Mouse (Mus musculus): ENCODE results near the gene Minos1. TPM values are rescaled to one million over a fixed set of nuclear protein-coding genes. Genes with fewer than 3 reads are reported as not detected.

Minos1 gene
- polyA plus RNA-seq, 1 experiment from 2014 or later = 580 TPM

- Histone ChIP-seq H3K4me3 (ENCODE audit: low read depth, low read length) (no peak overlapping the region), H3K9ac (ENCODE audit: low read length) (no peak overlapping the region), H3K4me1 (replicated peaks; ENCODE audit: control insufficient read depth, insufficient read depth, low read length) (no peaks in the 10 kb centered on the region), H3K4me2 (ENCODE audit: low read length) (no peak overlapping the region), H3K9me3 (ENCODE audit: control insufficient read depth, low read length) (no peaks in the 10 kb centered on the region), H3K27ac (ENCODE audit: low read depth) (no peak overlapping the region), H3K36me3 (ENCODE audit: control insufficient read depth, insufficient read depth, low read length) (no peaks in the 10 kb centered on the region), H3K27me3 (replicated peaks; ENCODE audit: control insufficient read depth, insufficient read depth, low read length) (no peaks in the 10 kb centered on the region)
- no peak for ATAC-seq (replicated peaks; ENCODE audit: low FRiP score, low TSS enrichment, low read depth)
- 74% methylated on average over 3 of the region's 3 CpGs for WGBS
- DNase-seq (ENCODE audit: low spot score) = no peak
Measured at GRCm38 (mm10) chr4:139055744-139056143, 75.2 kb downstream of the Minos1 start.

- no peak for ATAC-seq (replicated peaks; ENCODE audit: low FRiP score, low TSS enrichment, low read depth)
- Histone ChIP-seq H3K4me2 (ENCODE audit: low read length) (no peak overlapping the region), H3K27ac (ENCODE audit: low read depth) (no peak overlapping the region), H3K36me3 (ENCODE audit: control insufficient read depth, insufficient read depth, low read length) (no peaks in the 10 kb centered on the region), H3K4me3 (ENCODE audit: low read depth, low read length) (no peak overlapping the region), H3K4me1 (replicated peaks; ENCODE audit: control insufficient read depth, insufficient read depth, low read length) (no peaks in the 10 kb centered on the region), H3K9me3 (ENCODE audit: control insufficient read depth, low read length) (no peaks in the 10 kb centered on the region), H3K27me3 (replicated peaks; ENCODE audit: control insufficient read depth, insufficient read depth, low read length) (no peaks in the 10 kb centered on the region), H3K9ac (ENCODE audit: low read length) (no peak overlapping the region)
- WGBS = 85% methylated on average over 4 of the region's 4 CpGs
- no peak for DNase-seq (ENCODE audit: low spot score)
Measured at GRCm38 (mm10) chr4:139055336-139055735, 75.6 kb downstream of the Minos1 start.

GRCm38 (mm10) chr4:139054300-139054923, 76.5 kb downstream of the Minos1 start:
- 48% methylated on average over 9 of the region's 9 CpGs for WGBS
- H3K27me3 ChIP-seq (replicated peaks; ENCODE audit: control insufficient read depth, insufficient read depth, low read length) = no peaks in the 10 kb centered on the region
- H3K36me3 ChIP-seq (ENCODE audit: control insufficient read depth, insufficient read depth, low read length) = no peaks in the 10 kb centered on the region
- H3K9ac ChIP-seq (ENCODE audit: low read length) = no peak overlapping the region
- H3K4me3 ChIP-seq (ENCODE audit: low read depth, low read length) = no peak overlapping the region
- H3K4me2 ChIP-seq (ENCODE audit: low read length) = no peak overlapping the region
- H3K27ac ChIP-seq (ENCODE audit: low read depth) = no peak overlapping the region
- ATAC-seq (replicated peaks; ENCODE audit: low FRiP score, low TSS enrichment, low read depth) = no peak
- DNase-seq (ENCODE audit: low spot score) = no peak
- H3K9me3 ChIP-seq (ENCODE audit: control insufficient read depth, low read length) = no peaks in the 10 kb centered on the region
- no peaks in the 10 kb centered on the region for H3K4me1 ChIP-seq (replicated peaks; ENCODE audit: control insufficient read depth, insufficient read depth, low read length)

- H3K4me2 ChIP-seq (ENCODE audit: low read length) = no peak overlapping the region
- 54% methylated on average over 5 of the region's 5 CpGs for WGBS
- no peaks in the 10 kb centered on the region for H3K4me1 ChIP-seq (replicated peaks; ENCODE audit: control insufficient read depth, insufficient read depth, low read length)
- H3K36me3 ChIP-seq (ENCODE audit: control insufficient read depth, insufficient read depth, low read length) = no peaks in the 10 kb centered on the region
- H3K27me3 ChIP-seq (replicated peaks; ENCODE audit: control insufficient read depth, insufficient read depth, low read length) = no peaks in the 10 kb centered on the region
- ATAC-seq (replicated peaks; ENCODE audit: low FRiP score, low TSS enrichment, low read depth) (no peak), DNase-seq (ENCODE audit: low spot score) (no peak)
- H3K9me3 ChIP-seq (ENCODE audit: control insufficient read depth, low read length) = no peaks in the 10 kb centered on the region
- no peak overlapping the region for H3K4me3 ChIP-seq (ENCODE audit: low read depth, low read length)
- no peak overlapping the region for H3K27ac ChIP-seq (ENCODE audit: low read depth)
- no peak overlapping the region for H3K9ac ChIP-seq (ENCODE audit: low read length)
Measured at GRCm38 (mm10) chr4:139053391-139053790, 77.5 kb downstream of the Minos1 start.

- no peak overlapping the region for H3K9ac ChIP-seq (ENCODE audit: low read length)
- no peak overlapping the region for H3K4me3 ChIP-seq (ENCODE audit: low read depth, low read length)
- no peaks in the 10 kb centered on the region for H3K9me3 ChIP-seq (ENCODE audit: control insufficient read depth, low read length)
- H3K27ac ChIP-seq (ENCODE audit: low read depth) = no peak overlapping the region
- DNase-seq (ENCODE audit: low spot score) (no peak), ATAC-seq (replicated peaks; ENCODE audit: low FRiP score, low TSS enrichment, low read depth) (no peak)
- H3K4me1 ChIP-seq (replicated peaks; ENCODE audit: control insufficient read depth, insufficient read depth, low read length) = no peaks in the 10 kb centered on the region
- no peaks in the 10 kb centered on the region for H3K27me3 ChIP-seq (replicated peaks; ENCODE audit: control insufficient read depth, insufficient read depth, low read length)
- WGBS = 81% methylated on average over 7 of the region's 7 CpGs
- H3K36me3 ChIP-seq (ENCODE audit: control insufficient read depth, insufficient read depth, low read length) = no peaks in the 10 kb centered on the region
- no peak overlapping the region for H3K4me2 ChIP-seq (ENCODE audit: low read length)
Measured at GRCm38 (mm10) chr4:139052796-139053195, 78.1 kb downstream of the Minos1 start.

Other genes starting within 250 kb of the Minos1 start
- gene Otud3, start 217.2 kb downstream of the Minos1 start, polyA plus RNA-seq (2014; fragmentation: Nextera tagmentation; extraction: Ambion mirVana) = 3.0 and 4.7 TPM in 2 replicates
- gene Rnf186, start 164.0 kb downstream of the Minos1 start, polyA plus RNA-seq (2014; fragmentation: Nextera tagmentation; extraction: Ambion mirVana) = 54.1 and 56.2 TPM in 2 replicates
- gene Tmco4, start 158.2 kb downstream of the Minos1 start, polyA plus RNA-seq (2014; fragmentation: Nextera tagmentation; extraction: Ambion mirVana) = 9.4 and 10.0 TPM in 2 replicates
- 0.16 and 0.20 TPM in 2 replicates for gene Htr6, start 55.5 kb downstream of the Minos1 start, polyA plus RNA-seq (2014; fragmentation: Nextera tagmentation; extraction: Ambion mirVana)
- gene Nbl1, start 38.1 kb downstream of the Minos1 start, polyA plus RNA-seq (2014; fragmentation: Nextera tagmentation; extraction: Ambion mirVana) = 50.5 and 55.5 TPM in 2 replicates
- 313 and 325 TPM in 2 replicates for gene Capzb, start 61.8 kb upstream of the Minos1 start, polyA plus RNA-seq (2014; fragmentation: Nextera tagmentation; extraction: Ambion mirVana)
- 15.9 and 17.1 TPM in 2 replicates for gene Pqlc2, start 179.6 kb upstream of the Minos1 start, polyA plus RNA-seq (2014; fragmentation: Nextera tagmentation; extraction: Ambion mirVana)
- 133 and 140 TPM in 2 replicates for gene Akr7a5, start 179.6 kb upstream of the Minos1 start, polyA plus RNA-seq (2014; fragmentation: Nextera tagmentation; extraction: Ambion mirVana)
- gene Mrto4, start 221.5 kb upstream of the Minos1 start, polyA plus RNA-seq (2014; fragmentation: Nextera tagmentation; extraction: Ambion mirVana) = 132 TPM in 2 replicates
- gene Emc1, start 221.5 kb upstream of the Minos1 start, polyA plus RNA-seq (2014; fragmentation: Nextera tagmentation; extraction: Ambion mirVana) = 17.1 and 23.1 TPM in 2 replicates
- gene Ubr4, start 221.5 kb upstream of the Minos1 start, polyA plus RNA-seq (2014; fragmentation: Nextera tagmentation; extraction: Ambion mirVana) = 72.0 and 76.6 TPM in 2 replicates